Mouse (Mus musculus) E14TG2a.4 (cell line): Measurements from ENCODE around the gene Foxp1.
A peak's percentile ranks its signal among the peaks of the same experiment; 100 is the strongest.

ENCODE experiments used
- H3K27me3 ChIP-seq: 2 replicates; pipeline ENCODE4 v1.6.1; 2014; ENCODE audit warnings: low read length, control low read depth; ENCODE audit not compliant: insufficient read depth
- H3K36me3 ChIP-seq: 2 replicates; pipeline ENCODE4 v1.6.1; 2014; ENCODE audit warnings: low read length, control low read depth; ENCODE audit not compliant: insufficient read depth
- H3K4me1 ChIP-seq: replicated peaks from 2 replicates; pipeline ENCODE4 v1.6.1; 2014; ENCODE audit warnings: low read depth, low read length, control low read depth
- H3K4me3 ChIP-seq: replicated peaks from 2 replicates; pipeline ENCODE4 v1.5.1; 2014; ENCODE audit warnings: mild to moderate bottlenecking, low read length
- H3K9me3 ChIP-seq: 2 replicates; pipeline ENCODE4 v1.6.1; 2014; ENCODE audit warnings: low read length, control low read depth
- CTCF ChIP-seq: conservative IDR thresholded peaks from 2 replicates; pipeline ENCODE4 v1.5.1; 2014; ENCODE audit warnings: low read length
- NANOG ChIP-seq: IDR thresholded peaks from 2 replicates; pipeline ENCODE4 v1.6.1; 2014; ENCODE audit warnings: borderline replicate concordance, low read length, mixed read lengths
- POU5F1 ChIP-seq: IDR thresholded peaks from 2 replicates; pipeline ENCODE4 v1.6.1; 2014; ENCODE audit warnings: low read length, borderline replicate concordance

The Foxp1 gene

GRCm38 (mm10) chr6:99252816-99253215 is 269.7 kb downstream of the Foxp1 start:
- H3K9me3 ChIP-seq, result no peaks in the 10 kb centered on the region
- H3K36me3 ChIP-seq, result no peaks in the 10 kb centered on the region

GRCm38 (mm10) chr6:99251924-99252323 is 270.6 kb downstream of the Foxp1 start:
- TF ChIP-seq CTCF (no peak), NANOG (no peak), POU5F1 (no peak)
- Histone ChIP-seq H3K4me3 (no peak overlapping the region), H3K4me1 (no peaks in the 10 kb centered on the region), H3K9me3 (no peaks in the 10 kb centered on the region), H3K27me3 (no peaks in the 10 kb centered on the region), H3K36me3 (no peaks in the 10 kb centered on the region)

More at GRCm38 (mm10) chr6:99252816-99253215, 269.7 kb downstream of the Foxp1 start:
- Histone ChIP-seq H3K4me3 (no peak overlapping the region), H3K27me3 (no peaks in the 10 kb centered on the region), H3K4me1 (no peaks in the 10 kb centered on the region)
- TF ChIP-seq NANOG (no peak), POU5F1 (no peak), CTCF (no peak)

- no peaks in the 10 kb centered on the region for H3K4me1 ChIP-seq
- TF ChIP-seq NANOG (no peak), POU5F1 (no peak), CTCF (no peak)
Observed at GRCm38 (mm10) chr6:99251222-99251621, 271.3 kb downstream of the Foxp1 start.

GRCm38 (mm10) chr6:99249496-99250030 is 273.0 kb downstream of the Foxp1 start:
- TF ChIP-seq POU5F1, result no peak
- no peak for TF ChIP-seq NANOG
- no peak for TF ChIP-seq CTCF
- no peaks in the 10 kb centered on the region for H3K4me1 ChIP-seq

More at GRCm38 (mm10) chr6:99251222-99251621, 271.3 kb downstream of the Foxp1 start:
- H3K9me3 ChIP-seq, result no peaks in the 10 kb centered on the region
- no peaks in the 10 kb centered on the region for H3K36me3 ChIP-seq
- no peak overlapping the region for H3K4me3 ChIP-seq
- H3K27me3 ChIP-seq, result no peaks in the 10 kb centered on the region

GRCm38 (mm10) chr6:99248396-99248795 is 274.1 kb downstream of the Foxp1 start:
- TF ChIP-seq CTCF (no peak), POU5F1 (no peak), NANOG (no peak)
- Histone ChIP-seq H3K4me3 (no peak overlapping the region), H3K9me3 (peaks cover 1% of the 10 kb centered on the region), H3K36me3 (no peaks in the 10 kb centered on the region), H3K4me1 (no peaks in the 10 kb centered on the region), H3K27me3 (no peaks in the 10 kb centered on the region)

More at GRCm38 (mm10) chr6:99249496-99250030, 273.0 kb downstream of the Foxp1 start:
- Histone ChIP-seq H3K4me3 (no peak overlapping the region), H3K36me3 (no peaks in the 10 kb centered on the region), H3K27me3 (no peaks in the 10 kb centered on the region), H3K9me3 (no peaks in the 10 kb centered on the region)

GRCm38 (mm10) chr6:99241625-99242395 is 280.7 kb downstream of the Foxp1 start:
- Histone ChIP-seq H3K36me3 (no peaks in the 10 kb centered on the region), H3K4me1 (peaks cover 37% of the 10 kb centered on the region), H3K9me3 (peaks cover 19% of the 10 kb centered on the region), H3K4me3 (no peak overlapping the region), H3K27me3 (0 out of 2 replicates have a peak, but pooled peaks cover 2% of the 10 kb centered on the region)
- TF ChIP-seq POU5F1, result no peak

GRCm38 (mm10) chr6:99240764-99241163 is 281.8 kb downstream of the Foxp1 start:
- Histone ChIP-seq H3K27me3 (0 out of 2 replicates have a peak, but pooled peaks cover 2% of the 10 kb centered on the region), H3K36me3 (no peaks in the 10 kb centered on the region), H3K9me3 (peaks cover 19% of the 10 kb centered on the region), H3K4me1 (peaks cover 37% of the 10 kb centered on the region), H3K4me3 (no peak overlapping the region)
- peak; percentile 72 for TF ChIP-seq POU5F1
- peak; percentile 86 for TF ChIP-seq NANOG
- no peak for TF ChIP-seq CTCF

GRCm38 (mm10) chr6:99235588-99235987 is 286.9 kb downstream of the Foxp1 start:
- TF ChIP-seq NANOG (no peak), POU5F1 (no peak)

GRCm38 (mm10) chr6:99233411-99233810 is 289.1 kb downstream of the Foxp1 start:
- Histone ChIP-seq H3K4me1 (peaks cover 15% of the 10 kb centered on the region), H3K27me3 (peaks cover 2% of the 10 kb centered on the region), H3K4me3 (no peak overlapping the region), H3K36me3 (no peaks in the 10 kb centered on the region), H3K9me3 (no peaks in the 10 kb centered on the region)
- TF ChIP-seq NANOG, result no peak
- no peak for TF ChIP-seq POU5F1
- no peak for TF ChIP-seq CTCF

More at GRCm38 (mm10) chr6:99235588-99235987, 286.9 kb downstream of the Foxp1 start:
- no peaks in the 10 kb centered on the region for H3K36me3 ChIP-seq
- H3K27me3 ChIP-seq, result peaks cover 5% of the 10 kb centered on the region; the same call in 1 of the 2 replicates
- H3K4me1 ChIP-seq, result peaks cover 26% of the 10 kb centered on the region
- no peaks in the 10 kb centered on the region for H3K9me3 ChIP-seq
- H3K4me3 ChIP-seq, result no peak overlapping the region
